Comparison of ENCODE assay signal across 18 mouse cellular contexts in genomic region chr12:72727021-72727420, GRCm38 (mm10). TPM values are rescaled to one million over a fixed set of nuclear protein-coding genes. Genes with fewer than 3 reads are reported as not detected.
DNase-seq lines count a peak whose midpoint lies in the region; TF ChIP-seq lines count a peak whose summit lies in the region.
"Had no signal": no experiment of that assay in that cellular context is flagged by ENCODE, and none has a peak within 500 bp of the region (broad histone marks: within the 10 kb centered on the region; RNA-seq: fewer than 3 reads in every experiment).

No protein-coding gene starts in this region.

- TF ChIP-seq POLR2A in ES-Bruce4 (IDR thresholded peaks at IDR 0.05; ENCODE audit: insufficient read depth, low read length) = no peak

- peaks cover 6% of the 10 kb centered on the region for H3K4me1 ChIP-seq in ES-Bruce4 (ENCODE audit: control insufficient read depth, insufficient read depth, low read length)
- H3K4me1 ChIP-seq: embryonic facial prominence, embryonic 10.5 days; embryonic facial prominence, embryonic 12.5 days; forebrain, embryonic 13.5 days had no signal

- no peaks in the 10 kb centered on the region for H3K27me3 ChIP-seq in ES-Bruce4 (ENCODE audit: control insufficient read depth, insufficient read depth, low read length, poor library complexity, severe bottlenecking)
- H3K27me3 ChIP-seq: embryonic facial prominence, embryonic 12.5 days; forebrain, embryonic 13.5 days; forebrain, embryonic 15.5 days; Patski had no signal

- no peaks in the 10 kb centered on the region for H3K36me3 ChIP-seq in ES-Bruce4 (ENCODE audit: control insufficient read depth, insufficient read depth, low read length, poor library complexity, severe bottlenecking)
- H3K36me3 ChIP-seq: embryonic facial prominence, embryonic 10.5 days; embryonic facial prominence, embryonic 12.5 days; forebrain, embryonic 15.5 days had no signal

- H3K9ac ChIP-seq in ES-Bruce4 (ENCODE audit: low read depth, poor library complexity, severe bottlenecking) = no peak overlapping the region
- H3K9ac ChIP-seq: embryonic facial prominence, embryonic 12.5 days; forebrain, embryonic 13.5 days; forebrain, embryonic 15.5 days; forebrain, postnatal 0 days had no signal

- no peak for TF ChIP-seq CTCF in ES-Bruce4 (IDR thresholded peaks at IDR 0.05; ENCODE audit: low read depth, low read length)

- H3K4me3 ChIP-seq in ES-Bruce4 (ENCODE audit: low read depth, low read length) = no peak overlapping the region
- H3K4me3 ChIP-seq: embryonic facial prominence, embryonic 10.5 days; embryonic facial prominence, embryonic 12.5 days; forebrain, embryonic 13.5 days; forebrain, embryonic 15.5 days had no signal

- H3K27ac ChIP-seq in ES-Bruce4 (ENCODE audit: insufficient read depth, low read length) = peak overlapping the region; percentile 91
- H3K27ac ChIP-seq: embryonic facial prominence, embryonic 10.5 days; embryonic facial prominence, embryonic 12.5 days; forebrain, embryonic 13.5 days; forebrain, embryonic 15.5 days had no signal

- DNase-seq in ES-CJ7 (ENCODE audit: low read depth, low spot score) (peak; percentile 63), ZHBTc4 (ENCODE audit: low read depth, low spot score) (peak; percentile 69)
- DNase-seq in thymus, postnatal 10 days (ENCODE audit: low spot score in 2 of 2) = no peak
- no peak for DNase-seq in Muller cell, postnatal 12 days (ENCODE audit: inconsistent ontology term)
- DNase-seq: adrenal gland, adult 8-10 months; adrenal gland, postnatal 36 days; cerebellum, adult 11-12 months; cerebellum, adult 2 months; cerebellum, adult 9-10 months; cerebellum, postnatal 10 days; cerebellum, postnatal 25 days; forebrain, postnatal 0 days had no signal

- TF ChIP-seq EP300 in ES-Bruce4 (IDR thresholded peaks at IDR 0.05; ENCODE audit: insufficient read depth, low read depth, low read length) = no peak

- no peaks in the 10 kb centered on the region for H3K9me3 ChIP-seq in ES-Bruce4 (replicated peaks; ENCODE audit: control insufficient read depth, insufficient read depth, low read length, poor library complexity, severe bottlenecking)
- H3K9me3 ChIP-seq: embryonic facial prominence, embryonic 10.5 days; embryonic facial prominence, embryonic 12.5 days; forebrain, embryonic 13.5 days; forebrain, embryonic 15.5 days had no signal

RNA-seq across cellular contexts. Expression of gene Ppm1a, which starts 30.2 kb away (rescaled TPM):
- polyA plus RNA-seq in ES-Bruce4 (2011; ENCODE audit: insufficient read depth, insufficient read length, low read depth, missing spikeins) = 183 and 202 TPM in 2 replicates

Comparison
In these comparisons a context has a peak if more than half of its experiments do, and no peak if none do; other contexts are left out.
1. DNase-seq: peak in ES-CJ7 (single experiment) and ZHBTc4 (single experiment); none in thymus, postnatal 10 days (0 of 2) and Muller cell, postnatal 12 days (single experiment).